Mouse (Mus musculus): Measurements from ENCODE around the gene Fbxl19. TPM values are rescaled to one million over a fixed set of nuclear protein-coding genes. Genes with fewer than 3 reads are reported as not detected.
"Not testable (repeated sequence)": the region's sequence is repeated elsewhere in the genome, so short reads cannot be mapped to it uniquely, and the experiment has no call there.

Gene Fbxl19
- polyA plus RNA-seq, 1 experiment from 2014 or later: 9.4 TPM

- no peak overlapping the region for H3K4me3 ChIP-seq
- no peak overlapping the region for H3K4me2 ChIP-seq (replicated peaks)
- no peak overlapping the region for H3K9ac ChIP-seq (replicated peaks)
- 88% methylated on average over 3 of the region's 3 CpGs for WGBS
- H3K4me1 ChIP-seq: peaks cover 33% of the 10 kb centered on the region
- H3K9me3 ChIP-seq: no peaks in the 10 kb centered on the region
- H3K36me3 ChIP-seq: peaks cover 10% of the 10 kb centered on the region
- no peaks in the 10 kb centered on the region for H3K27me3 ChIP-seq
- no peak for ATAC-seq (replicated peaks)
- H3K27ac ChIP-seq (replicated peaks): no peak overlapping the region
These were observed 27.7 kb downstream of the Fbxl19 start for GRCm38 (mm10) chr7:127772080-127772479.

GRCm38 (mm10) chr7:127772557-127772956 is 28.2 kb downstream of the Fbxl19 start:
- Histone ChIP-seq H3K27ac (replicated peaks) (no peak overlapping the region), H3K4me3 (no peak overlapping the region), H3K9me3 (no peaks in the 10 kb centered on the region), H3K9ac (replicated peaks) (no peak overlapping the region), H3K4me1 (peaks cover 33% of the 10 kb centered on the region), H3K4me2 (replicated peaks) (no peak overlapping the region), H3K36me3 (peaks cover 5% of the 10 kb centered on the region), H3K27me3 (no peaks in the 10 kb centered on the region)
- no peak for ATAC-seq (replicated peaks)
- WGBS: 97% methylated on average over 1 of the region's 1 CpGs

GRCm38 (mm10) chr7:127773664-127774384 is 29.5 kb downstream of the Fbxl19 start:
- no peak for ATAC-seq (replicated peaks)
- Histone ChIP-seq H3K27ac (replicated peaks) (no peak overlapping the region), H3K27me3 (no peaks in the 10 kb centered on the region), H3K9me3 (no peaks in the 10 kb centered on the region), H3K4me1 (peaks cover 37% of the 10 kb centered on the region), H3K4me3 (no peak overlapping the region), H3K4me2 (replicated peaks) (no peak overlapping the region), H3K36me3 (peaks cover 3% of the 10 kb centered on the region; the same call in 1 of the 2 replicates), H3K9ac (replicated peaks) (no peak overlapping the region)
- 43% methylated on average over 9 of the region's 9 CpGs for WGBS

GRCm38 (mm10) chr7:127775837-127776236 is 31.5 kb downstream of the Fbxl19 start:
- H3K9ac ChIP-seq (replicated peaks): peak overlapping the region; percentile 87
- 77% methylated on average over 7 of the region's 7 CpGs for WGBS

GRCm38 (mm10) chr7:127776426-127776825 is 32.1 kb downstream of the Fbxl19 start, which contains the start of gene Setd1a:
Gene Setd1a (plus strand): TSS chr7:127776670.
- peaks cover 27% of the 10 kb centered on the region for H3K36me3 ChIP-seq
- peak within 1 kb of the TSS; percentile 78 for H3K4me2 ChIP-seq (replicated peaks)
- H3K4me3 ChIP-seq: peak within 1 kb of the TSS; percentile 66
- no peaks in the 10 kb centered on the region for H3K9me3 ChIP-seq
- H3K27ac ChIP-seq (replicated peaks): peak within 1 kb of the TSS; percentile 99
- H3K9ac ChIP-seq (replicated peaks): peak within 1 kb of the TSS; percentile 87
- ATAC-seq (replicated peaks): peak; percentile 68
- no peaks in the 10 kb centered on the region for H3K27me3 ChIP-seq
- peaks cover 14% of the 10 kb centered on the region for H3K4me1 ChIP-seq
- WGBS: under 1% methylated on average over 23 of the region's 23 CpGs

More at GRCm38 (mm10) chr7:127775837-127776236, 31.5 kb downstream of the Fbxl19 start:
- H3K9me3 ChIP-seq; ATAC-seq (replicated peaks); H3K27me3 ChIP-seq: not testable (repeated sequence)
- Histone ChIP-seq H3K4me1 (peaks cover 19% of the 10 kb centered on the region), H3K27ac (replicated peaks) (peak overlapping the region; percentile 99), H3K4me3 (peak overlapping the region; percentile 66), H3K36me3 (peaks cover 21% of the 10 kb centered on the region), H3K4me2 (replicated peaks) (peak overlapping the region; percentile 56)

GRCm38 (mm10) chr7:127776878-127777473 is 32.6 kb downstream of the Fbxl19 start:
- Histone ChIP-seq H3K4me2 (replicated peaks) (peak overlapping the region; percentile 56), H3K9ac (replicated peaks) (peak overlapping the region; percentile 87), H3K9me3 (no peaks in the 10 kb centered on the region), H3K27me3 (no peaks in the 10 kb centered on the region), H3K4me3 (peak overlapping the region; percentile 66), H3K27ac (replicated peaks) (peak overlapping the region; percentile 99), H3K36me3 (peaks cover 33% of the 10 kb centered on the region), H3K4me1 (peaks cover 14% of the 10 kb centered on the region)
- peak; percentile 92 for ATAC-seq (replicated peaks)
- WGBS: under 1% methylated on average over 69 of the region's 70 CpGs

- Histone ChIP-seq H3K36me3 (peaks cover 40% of the 10 kb centered on the region), H3K9ac (replicated peaks) (peak overlapping the region; percentile 87), H3K4me3 (peak overlapping the region; percentile 66), H3K4me1 (peaks cover 14% of the 10 kb centered on the region), H3K27ac (replicated peaks) (peak overlapping the region; percentile 99), H3K9me3 (no peaks in the 10 kb centered on the region), H3K27me3 (no peaks in the 10 kb centered on the region), H3K4me2 (replicated peaks) (peak overlapping the region; percentile 78)
- peak; percentile 32 for ATAC-seq (replicated peaks)
- WGBS: 2% methylated on average over 55 of the region's 66 CpGs
These were observed 33.3 kb downstream of the Fbxl19 start for GRCm38 (mm10) chr7:127777474-127778266.

- peak overlapping the region; percentile 78 for H3K4me2 ChIP-seq (replicated peaks)
- WGBS: 74% methylated on average over 4 of the region's 4 CpGs
- H3K27me3 ChIP-seq: no peaks in the 10 kb centered on the region
- peak overlapping the region; percentile 66 for H3K4me3 ChIP-seq
- H3K36me3 ChIP-seq: peaks cover 43% of the 10 kb centered on the region
- no peaks in the 10 kb centered on the region for H3K9me3 ChIP-seq
- peaks cover 14% of the 10 kb centered on the region for H3K4me1 ChIP-seq
- H3K27ac ChIP-seq (replicated peaks): no peak overlapping the region
- ATAC-seq (replicated peaks): no peak
- H3K9ac ChIP-seq (replicated peaks): peak overlapping the region; percentile 87
These were observed 34.0 kb downstream of the Fbxl19 start for GRCm38 (mm10) chr7:127778350-127778749.

GRCm38 (mm10) chr7:127785308-127785707 is 41.0 kb downstream of the Fbxl19 start, which contains the start of gene Gm49388:
Gene Gm49388 (plus strand): TSS chr7:127785608.
- Histone ChIP-seq H3K4me1 (no peaks in the 10 kb centered on the region), H3K27ac (replicated peaks) (no peak within 1 kb of the TSS), H3K27me3 (no peaks in the 10 kb centered on the region), H3K9ac (replicated peaks) (no peak within 1 kb of the TSS), H3K9me3 (no peaks in the 10 kb centered on the region), H3K4me2 (replicated peaks) (no peak within 1 kb of the TSS), H3K4me3 (no peak within 1 kb of the TSS), H3K36me3 (peaks cover 94% of the 10 kb centered on the region)
- WGBS: 95% methylated on average over 7 of the region's 7 CpGs
- ATAC-seq (replicated peaks): no peak

- Histone ChIP-seq H3K9ac (replicated peaks) (no peak overlapping the region), H3K4me3 (no peak overlapping the region), H3K36me3 (peaks cover 72% of the 10 kb centered on the region), H3K4me2 (replicated peaks) (no peak overlapping the region), H3K27ac (replicated peaks) (no peak overlapping the region), H3K27me3 (no peaks in the 10 kb centered on the region), H3K9me3 (no peaks in the 10 kb centered on the region), H3K4me1 (peaks cover 5% of the 10 kb centered on the region)
- WGBS: 94% methylated on average over 23 of the region's 23 CpGs
- no peak for ATAC-seq (replicated peaks)
These were observed 52.9 kb downstream of the Fbxl19 start for GRCm38 (mm10) chr7:127797076-127797845.

GRCm38 (mm10) chr7:127798591-127798990 is 54.2 kb downstream of the Fbxl19 start:
- Histone ChIP-seq H3K4me2 (replicated peaks) (no peak overlapping the region), H3K27me3 (no peaks in the 10 kb centered on the region), H3K9ac (replicated peaks) (no peak overlapping the region), H3K9me3 (no peaks in the 10 kb centered on the region), H3K27ac (replicated peaks) (no peak overlapping the region), H3K4me1 (peaks cover 5% of the 10 kb centered on the region), H3K36me3 (peaks cover 61% of the 10 kb centered on the region), H3K4me3 (no peak overlapping the region)
- no peak for ATAC-seq (replicated peaks)
- 88% methylated on average over 4 of the region's 4 CpGs for WGBS
